Mouse (Mus musculus) liver, postnatal 0 days (tissue): ENCODE results near the gene Prom1. TPM values are rescaled to one million over a fixed set of nuclear protein-coding genes. Genes with fewer than 3 reads are reported as not detected.

Experiments used
- ATAC-seq: fragments of 200-750 bp; cut with Nextera tagmentation; 2 replicates; pipeline ENCODE4 v1.8.0; 2017; ENCODE audit warnings: mild to moderate bottlenecking, moderate library complexity
- DNase-seq: peaks from one replicate; pipeline ENCODE4 v3.0.0-alpha.2; 2016
- H3K27ac ChIP-seq: fragments of 300-500 bp; sonication (generic); 2 replicates; pipeline ENCODE4 v1.5.1; 2014; ENCODE audit warnings: antibody characterized with exemption, moderate library complexity, mild to moderate bottlenecking, low read depth
- H3K27me3 ChIP-seq: fragments of 300-500 bp; sonication (generic); 2 replicates; pipeline ENCODE4 v1.6.1; 2014; ENCODE audit warnings: low read length, control low read depth, mixed read lengths; ENCODE audit not compliant: insufficient read depth
- H3K36me3 ChIP-seq: fragments of 300-500 bp; sonication (generic); replicated peaks from 2 replicates; pipeline ENCODE4 v1.6.1; 2014; ENCODE audit warnings: mild to moderate bottlenecking, control low read depth, low read length, moderate library complexity, mixed read lengths; ENCODE audit not compliant: insufficient read depth
- H3K4me1 ChIP-seq: fragments of 300-500 bp; sonication (generic); 2 replicates; pipeline ENCODE4 v1.6.1; 2014; ENCODE audit warnings: antibody characterized with exemption, mild to moderate bottlenecking, control low read depth; ENCODE audit not compliant: insufficient read depth
- H3K4me2 ChIP-seq: fragments of 300-500 bp; sonication (generic); 2 replicates; pipeline ENCODE4 v1.6.1; 2014; ENCODE audit warnings: low read depth, mild to moderate bottlenecking, low read length, moderate library complexity, mixed read lengths
- H3K4me3 ChIP-seq: fragments of 300-500 bp; sonication (generic); 2 replicates; pipeline ENCODE4 v1.5.1; 2014; ENCODE audit warnings: low read depth, low read length
- H3K9ac ChIP-seq: fragments of 300-500 bp; sonication (generic); replicated peaks from 2 replicates; pipeline ENCODE4 v1.6.1; 2014; ENCODE audit warnings: mild to moderate bottlenecking, moderate library complexity
- H3K9me3 ChIP-seq: fragments of 300-500 bp; sonication (generic); 2 replicates; pipeline ENCODE4 v1.6.1; 2016; ENCODE audit warnings: mild to moderate bottlenecking, control low read depth, low read length, mixed read lengths
- CTCF ChIP-seq: sonication (generic); IDR thresholded peaks from 2 replicates; pipeline ENCODE4 v1.5.1; 2016; ENCODE audit warnings: antibody characterized with exemption, low read depth
- EP300 ChIP-seq: IDR thresholded peaks from 2 replicates; pipeline ENCODE4 v1.6.1; 2016; ENCODE audit warnings: antibody characterized with exemption, low read depth, mild to moderate bottlenecking
- WGBS: fragments of 180-500 bp; shearing (Covaris S2); extraction: QIAGEN DNeasy Blood & Tissue Kit; methylation state at CpG from one replicate; pipeline ENCODE4 v1.1.7; 2014; ENCODE audit not compliant: insufficient replicate concordance; 5-methylcytosine and 5-hydroxymethylcytosine counted together
- polyA plus RNA-seq: library from polyadenylated mRNA; unstranded; fragments of >200 nt; fragmentation: Nextera tagmentation; extraction: Ambion mirVana; gene quantifications from 2 replicates; pipeline ENCODE4 v1.2.1, GENCODE M21; 2015

Gene Prom1
- polyA plus RNA-seq, 1 experiment from 2014 or later: 9.7 TPM

- H3K9ac ChIP-seq: no peak overlapping the region
- TF ChIP-seq CTCF: 0 out of 2 replicates have a peak, but pooled peaks have one; percentile 13
- TF ChIP-seq EP300: no peak
- peak; percentile 25; the same call in 1 of the 2 replicates for ATAC-seq
- H3K4me2 ChIP-seq: no peak overlapping the region
- no peaks in the 10 kb centered on the region for H3K27me3 ChIP-seq
- H3K4me3 ChIP-seq: no peak overlapping the region
- no peak overlapping the region for H3K27ac ChIP-seq
- 0 out of 2 replicates have a peak, but pooled peaks cover 3% of the 10 kb centered on the region for H3K9me3 ChIP-seq
- 42% methylated on average over 5 of the region's 5 CpGs for WGBS
- H3K4me1 ChIP-seq: no peaks in the 10 kb centered on the region
- no peak for DNase-seq
- H3K36me3 ChIP-seq: no peaks in the 10 kb centered on the region
Observed at GRCm38 (mm10) chr5:44087034-44087433, 14.8 kb downstream of the Prom1 start.

- no peak overlapping the region for H3K4me2 ChIP-seq
- H3K4me3 ChIP-seq: no peak overlapping the region
- no peak for DNase-seq
- H3K27ac ChIP-seq: no peak overlapping the region
- no peaks in the 10 kb centered on the region for H3K36me3 ChIP-seq
- H3K9me3 ChIP-seq: no peaks in the 10 kb centered on the region
- H3K27me3 ChIP-seq: no peaks in the 10 kb centered on the region
- 67% methylated on average over 7 of the region's 7 CpGs for WGBS
- TF ChIP-seq EP300 (no peak), CTCF (no peak)
- ATAC-seq: no peak
- H3K9ac ChIP-seq: no peak overlapping the region
- no peaks in the 10 kb centered on the region for H3K4me1 ChIP-seq
Observed at GRCm38 (mm10) chr5:44085871-44086270, 16.0 kb downstream of the Prom1 start.

DNA sequence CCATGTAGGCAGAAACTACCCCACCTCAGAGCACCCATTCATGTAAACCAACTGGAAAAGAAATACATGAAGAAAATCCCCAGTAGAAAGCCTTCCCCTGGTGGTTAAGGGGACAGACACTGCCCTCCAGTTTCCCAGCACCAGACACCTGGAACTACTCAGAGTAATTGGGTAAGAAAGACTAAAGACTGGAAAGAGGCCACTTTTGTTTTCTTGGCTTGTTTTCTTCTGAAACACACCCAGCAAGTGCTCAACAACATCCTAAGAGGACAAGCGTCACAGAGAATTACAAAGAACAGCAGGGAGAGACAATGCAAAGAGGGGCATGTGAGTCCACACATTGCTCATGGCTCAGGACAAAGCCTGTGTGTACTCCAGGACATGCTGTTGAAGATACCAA is 20.7 kb downstream of the Prom1 start:
- no peaks in the 10 kb centered on the region for H3K4me1 ChIP-seq
- no peaks in the 10 kb centered on the region for H3K36me3 ChIP-seq
- H3K27ac ChIP-seq: no peak overlapping the region
- WGBS: 83% methylated on average over 1 of the region's 1 CpGs
- no peak overlapping the region for H3K4me3 ChIP-seq
- H3K9ac ChIP-seq: no peak overlapping the region
- H3K27me3 ChIP-seq: no peaks in the 10 kb centered on the region
- DNase-seq (no peak), ATAC-seq (no peak)
- TF ChIP-seq EP300 (no peak), CTCF (no peak)
- H3K9me3 ChIP-seq: no peaks in the 10 kb centered on the region
- no peak overlapping the region for H3K4me2 ChIP-seq

DNA sequence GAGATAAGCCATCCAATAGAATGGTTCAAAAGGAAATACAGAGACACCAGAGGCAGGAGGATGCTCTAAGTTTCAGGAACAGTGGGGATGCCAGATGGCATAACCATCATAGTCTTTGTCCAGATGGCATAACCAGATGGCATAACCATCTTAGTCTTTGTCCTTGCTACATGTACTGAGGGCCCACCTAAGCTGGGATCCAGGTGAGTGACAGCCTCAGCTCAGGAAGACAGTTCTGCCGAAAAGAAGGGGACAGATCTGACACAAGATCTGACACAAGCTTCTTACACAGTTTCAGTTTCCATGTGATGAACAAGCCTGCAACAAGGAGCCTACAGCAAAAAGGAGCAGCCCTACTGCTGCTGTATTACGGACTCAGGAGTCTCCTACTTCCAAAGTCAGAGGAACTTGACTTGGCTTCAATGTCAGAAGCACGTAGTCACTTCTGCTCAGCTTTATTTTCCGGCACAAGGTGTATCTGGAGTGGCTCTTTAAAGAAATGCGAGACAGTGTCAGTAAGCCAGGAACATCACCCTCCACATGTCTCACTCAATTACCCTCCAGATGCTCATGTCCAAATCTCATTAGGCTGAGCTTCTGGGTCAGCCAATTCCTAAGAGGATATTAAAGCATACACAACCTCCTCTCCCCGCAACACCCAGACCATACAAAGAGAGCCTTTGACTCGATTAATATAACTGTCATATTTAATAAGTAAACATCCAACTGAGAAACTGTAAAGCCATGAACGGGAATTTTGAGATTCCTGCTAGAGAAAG is 21.4 kb downstream of the Prom1 start:
- TF ChIP-seq CTCF: no peak
- no peak for TF ChIP-seq EP300
- no peak overlapping the region for H3K27ac ChIP-seq
- H3K9ac ChIP-seq: no peak overlapping the region
- H3K9me3 ChIP-seq: no peaks in the 10 kb centered on the region
- no peak for DNase-seq
- no peak overlapping the region for H3K4me3 ChIP-seq
- H3K4me2 ChIP-seq: no peak overlapping the region
- no peaks in the 10 kb centered on the region for H3K4me1 ChIP-seq
- ATAC-seq: no peak
- WGBS: 76% methylated on average over 8 of the region's 8 CpGs
- H3K36me3 ChIP-seq: no peaks in the 10 kb centered on the region
- H3K27me3 ChIP-seq: no peaks in the 10 kb centered on the region

- Histone ChIP-seq H3K27ac (no peak overlapping the region), H3K36me3 (no peaks in the 10 kb centered on the region), H3K9me3 (no peaks in the 10 kb centered on the region), H3K4me3 (no peak overlapping the region), H3K4me2 (no peak overlapping the region), H3K4me1 (peaks cover 6% of the 10 kb centered on the region), H3K27me3 (no peaks in the 10 kb centered on the region), H3K9ac (no peak overlapping the region)
- peak; percentile 27; the same call in 1 of the 2 replicates for ATAC-seq
- no peak for DNase-seq
- TF ChIP-seq CTCF: no peak
- no peak for TF ChIP-seq EP300
- WGBS: 45% methylated on average over 1 of the region's 1 CpGs
Observed at GRCm38 (mm10) chr5:44075432-44075831, 26.4 kb downstream of the Prom1 start.

- no peaks in the 10 kb centered on the region for H3K36me3 ChIP-seq
- ATAC-seq (no peak), DNase-seq (no peak)
- H3K4me2 ChIP-seq: no peak overlapping the region
- no peaks in the 10 kb centered on the region for H3K27me3 ChIP-seq
- H3K9me3 ChIP-seq: no peaks in the 10 kb centered on the region
- peaks cover 6% of the 10 kb centered on the region for H3K4me1 ChIP-seq
- TF ChIP-seq EP300: no peak
- TF ChIP-seq CTCF: no peak
- no peak overlapping the region for H3K9ac ChIP-seq
- H3K4me3 ChIP-seq: 0 out of 2 replicates have a peak overlapping the region, but pooled peaks have one; percentile 22
- H3K27ac ChIP-seq: no peak overlapping the region
- WGBS: 49% methylated on average over 3 of the region's 3 CpGs
Observed at GRCm38 (mm10) chr5:44073634-44074033, 28.2 kb downstream of the Prom1 start.
